Mouse (Mus musculus) erythroblast, embryonic 14.5 days (primary cell): Measurements from ENCODE around the gene Wdr20.
"Not testable (repeated sequence)": the region's sequence is repeated elsewhere in the genome, so short reads cannot be mapped to it uniquely, and the experiment has no call there.

ENCODE experiments used
- GATA1 ChIP-seq: IDR thresholded peaks from 2 replicates; pipeline ENCODE4 v1.6.1; 2012; ENCODE audit warnings: low read length, inconsistent platforms, mixed read lengths
- TAL1 ChIP-seq: IDR thresholded peaks from 3 replicates; pipeline ENCODE4 v1.6.1; 2012; ENCODE audit warnings: low read length, inconsistent platforms, mixed read lengths

DNA sequence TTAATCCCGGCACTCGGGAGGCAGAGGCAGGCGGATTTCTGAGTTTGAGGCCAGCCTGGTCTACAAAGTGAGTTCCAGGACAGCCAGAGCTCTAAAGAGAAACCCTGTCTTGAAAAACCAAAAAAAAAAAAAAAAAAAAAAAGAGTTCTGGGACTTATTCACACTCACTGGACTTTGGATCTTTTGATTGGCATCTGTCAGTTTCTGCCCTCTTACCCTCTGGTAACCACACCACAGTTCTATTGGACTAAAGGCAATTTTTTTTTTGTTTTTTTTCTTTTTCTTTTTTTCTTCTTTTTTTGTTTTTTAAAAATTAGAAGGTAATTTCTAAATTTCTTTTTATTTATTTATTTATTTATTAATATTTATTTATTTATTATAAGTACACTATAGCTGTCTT, 4.5 kb upstream of the Wdr20 start:
- TF ChIP-seq GATA1, TAL1: not testable (repeated sequence)
